Mouse (Mus musculus) activated CD4-positive, CD25-positive, alpha-beta regulatory T cell, adult 4 months (primary cell): Measurements from ENCODE around the gene Naip1. TPM values are rescaled to one million over a fixed set of nuclear protein-coding genes. Genes with fewer than 3 reads are reported as not detected.
A peak's percentile ranks its signal among the peaks of the same experiment; 100 is the strongest.
"Not testable (repeated sequence)": the region's sequence is repeated elsewhere in the genome, so short reads cannot be mapped to it uniquely, and the experiment has no call there.

Experiments used
- ATAC-seq: one replicate; pipeline ENCODE4 v1.8.0; 2017
- polyA plus RNA-seq, 2 experiments: library from polyadenylated mRNA; unstranded; fragments of 100-300 nt; shearing (Covaris generic); gene quantifications; one replicate each; pipeline ENCODE4 v1.2.1; 2017

The Naip1 gene
- polyA plus RNA-seq, result not detected

DNA sequence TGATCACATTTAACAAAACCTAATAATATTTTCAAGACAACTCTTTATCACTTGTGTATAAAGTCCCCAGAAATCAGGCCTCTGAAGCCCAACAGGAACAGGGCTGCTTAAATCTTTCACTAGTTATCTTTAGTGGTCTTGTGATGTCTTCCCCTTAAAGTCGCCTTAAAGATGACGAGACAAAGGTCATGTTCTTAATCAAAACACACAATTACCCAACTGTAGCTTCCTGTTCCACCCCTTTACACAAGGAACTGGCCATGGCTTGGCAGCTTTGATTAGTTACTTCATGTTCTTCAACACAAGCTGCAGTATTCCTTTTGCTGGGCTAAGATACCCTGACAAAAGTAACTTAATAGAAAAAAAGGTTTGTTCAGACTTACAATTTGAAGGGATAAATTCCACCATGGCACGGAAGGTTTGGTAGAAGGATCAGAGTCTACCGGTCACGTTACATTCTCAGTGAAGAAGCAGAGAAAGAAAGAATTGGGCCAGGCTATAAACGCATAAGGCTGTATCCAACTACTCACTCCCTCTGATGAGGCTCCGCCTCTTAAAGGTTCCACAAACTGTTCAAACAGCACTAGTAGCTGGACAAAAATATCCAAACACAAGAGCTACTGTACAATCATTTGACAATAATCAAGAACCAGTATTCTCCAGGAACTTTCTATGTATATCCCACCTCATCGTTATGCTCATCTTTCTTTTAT, at the start of gene Naip1:
TSS of gene Naip1 (minus strand) at position 455 of the 713 bp plus-strand sequence.
- ATAC-seq, result not testable (repeated sequence)

GRCm38 (mm10) chr13:100499625-100500024, 47.0 kb upstream of the Naip1 start:
- ATAC-seq, result not testable (repeated sequence)

- no peak for ATAC-seq
Observed at GRCm38 (mm10) chr13:100495337-100495736, 42.7 kb upstream of the Naip1 start.

- ATAC-seq, result not testable (repeated sequence)
Observed at GRCm38 (mm10) chr13:100494370-100494769, 41.7 kb upstream of the Naip1 start.

DNA sequence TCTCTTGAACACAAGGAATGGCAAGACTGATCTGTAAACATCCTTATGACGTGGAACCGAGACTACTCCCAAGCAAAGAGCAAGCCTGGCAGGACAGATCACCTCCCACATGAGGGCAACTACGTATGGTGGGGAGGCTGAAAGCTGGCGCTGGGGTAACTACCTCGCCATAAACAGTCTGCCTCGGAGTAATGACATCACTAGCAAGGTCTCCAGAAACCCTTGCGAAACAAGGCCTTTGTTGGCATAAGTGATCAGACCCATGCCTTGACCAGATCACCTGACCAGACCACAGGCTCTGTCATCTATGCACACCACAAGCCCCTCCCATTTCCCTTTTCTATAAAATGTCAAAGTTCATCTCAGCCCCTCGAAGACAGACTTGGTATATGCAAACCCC, 40.6 kb upstream of the Naip1 start:
- ATAC-seq, result no peak

- ATAC-seq, result peak; percentile 79
Observed at GRCm38 (mm10) chr13:100492061-100492787, 39.6 kb upstream of the Naip1 start, which contains the start of gene Gtf2h2. Gene Gtf2h2 (minus strand): TSS chr13:100492579.

DNA sequence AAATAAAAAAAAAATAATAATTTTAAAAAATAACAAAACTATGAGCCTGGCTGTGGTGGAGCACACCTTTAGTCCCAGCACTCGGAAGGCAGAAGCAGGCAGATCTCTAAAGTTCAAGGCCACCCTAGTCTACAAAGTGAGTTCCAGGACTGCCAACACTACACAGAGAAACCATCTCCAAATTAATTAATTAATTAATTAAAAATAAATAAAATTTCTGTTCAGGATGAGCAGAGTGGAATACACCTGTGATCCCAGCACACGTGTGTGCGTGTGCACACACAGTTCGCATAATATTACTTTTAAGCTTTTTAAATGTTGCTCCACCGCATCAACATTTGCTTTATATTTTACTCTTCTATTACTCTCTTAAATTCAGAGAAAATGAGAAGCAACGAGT, 39.0 kb upstream of the Naip1 start:
- ATAC-seq, result no peak

GRCm38 (mm10) chr13:100490424-100490823, 37.8 kb upstream of the Naip1 start:
- ATAC-seq, result no peak

DNA sequence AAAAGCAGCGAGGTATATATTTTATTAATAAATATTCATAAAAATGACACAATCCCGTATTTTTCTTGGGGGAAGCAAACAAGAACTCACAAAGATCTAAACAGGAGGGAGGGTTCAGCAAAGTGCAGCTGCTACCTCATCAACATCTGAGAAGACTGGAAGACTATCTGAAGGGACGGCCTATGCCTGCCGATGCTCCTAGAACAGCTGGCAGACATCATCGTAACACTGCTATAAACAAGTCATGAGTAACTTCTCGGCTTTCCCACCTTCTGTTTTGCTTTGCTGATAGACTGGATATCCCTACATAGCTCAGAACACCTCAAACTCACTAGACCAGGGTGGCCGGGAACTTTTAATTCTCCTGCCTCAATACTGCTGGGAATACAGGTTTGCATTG, 30.9 kb upstream of the Naip1 start:
- no peak for ATAC-seq

- ATAC-seq, result no peak
Observed at GRCm38 (mm10) chr13:100463527-100464222, 11.0 kb upstream of the Naip1 start.

GRCm38 (mm10) chr13:100461336-100461735, 8.7 kb upstream of the Naip1 start:
- ATAC-seq, result no peak

DNA sequence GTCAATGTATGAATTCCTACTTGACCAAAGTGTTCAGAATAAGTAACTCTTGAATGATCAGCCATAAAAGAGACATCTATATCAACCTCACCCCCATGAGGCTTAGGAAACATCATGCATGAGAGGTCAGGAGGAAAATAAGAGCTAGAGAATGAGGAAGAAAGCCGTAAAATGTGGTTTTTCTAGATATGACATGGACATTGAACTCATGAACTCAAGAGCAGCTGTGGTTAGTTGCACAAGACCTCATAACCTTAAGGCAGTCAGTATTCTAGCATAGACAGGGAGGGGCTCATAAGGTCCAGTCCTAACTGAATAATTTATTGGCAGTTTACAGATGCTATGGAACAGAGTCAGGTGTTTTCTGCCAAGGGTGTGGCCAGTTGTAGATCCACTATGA, 3.2 kb downstream of the Naip1 start:
- ATAC-seq, result no peak

GRCm38 (mm10) chr13:100440116-100440515, 12.6 kb downstream of the Naip1 start:
- ATAC-seq, result no peak

GRCm38 (mm10) chr13:100438701-100439100, 14.0 kb downstream of the Naip1 start:
- ATAC-seq, result no peak

DNA sequence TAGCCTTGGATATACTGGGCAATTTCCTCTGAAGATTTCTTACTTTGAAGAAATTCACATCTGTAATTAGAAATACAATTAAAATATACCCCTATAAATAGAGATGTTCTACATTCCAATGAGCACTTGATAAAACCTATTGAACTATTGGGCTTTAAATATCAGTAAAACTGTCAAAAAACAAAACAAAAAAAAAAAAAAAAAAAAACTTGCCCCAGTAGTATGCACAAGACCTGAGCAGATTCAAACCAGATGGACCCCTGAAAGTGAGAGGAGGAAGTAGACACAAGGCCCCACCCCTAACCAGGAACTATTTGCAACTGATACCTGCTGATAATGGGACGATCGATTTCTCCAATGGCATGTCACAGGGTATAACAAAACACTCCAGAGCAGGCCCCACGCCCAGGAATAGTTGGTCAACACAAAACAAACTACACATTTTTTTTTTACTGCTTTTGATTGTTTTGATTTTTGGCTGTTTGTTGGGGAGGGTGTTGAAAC, 15.3 kb downstream of the Naip1 start:
- no peak for ATAC-seq

GRCm38 (mm10) chr13:100436556-100437163, 16.0 kb downstream of the Naip1 start:
- ATAC-seq, result not testable (repeated sequence)

GRCm38 (mm10) chr13:100419958-100420357, 32.7 kb downstream of the Naip1 start:
- ATAC-seq, result not testable (repeated sequence)

GRCm38 (mm10) chr13:100414428-100414827, 38.2 kb downstream of the Naip1 start:
- no peak for ATAC-seq

GRCm38 (mm10) chr13:100409825-100410224, 42.8 kb downstream of the Naip1 start:
- no peak for ATAC-seq

- ATAC-seq, result no peak
Observed at GRCm38 (mm10) chr13:100409181-100409580, 43.5 kb downstream of the Naip1 start.

- ATAC-seq, result peak; percentile 36
Observed at GRCm38 (mm10) chr13:100408242-100408641, 44.4 kb downstream of the Naip1 start.

DNA sequence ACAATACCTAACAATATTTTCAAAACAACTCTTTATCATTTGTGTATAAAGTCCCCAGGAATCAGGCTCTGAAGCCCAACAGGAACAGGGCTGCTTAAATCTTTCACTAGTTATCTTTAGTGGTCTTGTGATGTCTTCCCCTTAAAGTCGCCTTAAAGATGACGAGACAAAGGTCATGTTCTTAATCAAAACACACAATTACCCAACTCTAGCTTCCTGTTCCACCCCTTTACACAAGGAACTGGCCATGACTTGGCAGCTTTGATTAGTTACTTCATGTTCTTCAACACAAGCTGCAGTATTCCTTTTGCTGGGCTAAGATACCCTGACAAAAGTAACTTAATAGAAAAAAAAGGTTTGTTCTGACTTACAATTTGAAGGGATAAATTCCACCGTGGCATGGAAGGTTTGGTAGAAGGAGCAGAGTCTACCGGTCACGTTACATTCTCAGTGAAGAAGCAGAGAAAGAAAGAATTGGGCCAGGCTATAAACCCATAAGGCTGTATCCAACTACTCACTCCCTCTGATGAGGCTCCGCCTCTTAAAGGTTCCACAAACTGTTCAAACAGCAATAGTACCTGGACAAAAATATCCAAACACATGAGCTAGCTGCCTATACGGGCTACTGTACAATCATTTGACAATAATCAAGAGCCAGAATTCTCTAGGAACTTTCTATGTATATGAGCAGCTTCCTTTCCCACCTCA, 49.6 kb downstream of the Naip1 start:
- ATAC-seq, result not testable (repeated sequence)
